Mouse (Mus musculus): ENCODE data around the gene Zdhhc20. TPM values are rescaled to one million over a fixed set of nuclear protein-coding genes. Genes with fewer than 3 reads are reported as not detected.

The Zdhhc20 gene
- polyA plus RNA-seq, 1 experiment from 2014 or later: 28.8 TPM

DNA sequence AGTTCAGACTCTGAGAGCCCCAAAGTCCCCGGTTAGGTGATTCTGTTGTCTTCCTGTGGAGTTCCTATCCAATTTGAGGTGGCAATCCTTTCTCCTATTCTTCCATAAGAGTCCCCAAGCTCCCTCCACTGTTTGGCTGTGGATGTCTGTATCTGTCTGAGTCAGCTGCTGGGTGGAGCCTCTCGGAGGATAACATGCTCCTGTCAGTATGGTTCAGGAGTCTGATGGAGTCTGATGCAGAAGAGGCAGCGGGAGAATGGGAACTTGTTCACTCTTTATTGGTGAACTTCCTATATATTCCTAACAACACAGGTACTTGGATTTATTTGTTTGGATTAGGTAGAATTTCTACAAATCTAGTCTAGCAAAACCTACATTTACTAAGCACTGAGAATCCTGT, 45.5 kb downstream of the Zdhhc20 start:
- no peak overlapping the region for H3K9ac ChIP-seq (ENCODE audit: low read depth, low read length)
- no peak overlapping the region for H3K4me2 ChIP-seq (replicated peaks; ENCODE audit: low read depth)
- H3K36me3 ChIP-seq (ENCODE audit: control insufficient read depth, insufficient read depth): peaks cover 34% of the 10 kb centered on the region
- H3K27ac ChIP-seq (ENCODE audit: low read depth, low read length): no peak overlapping the region
- no peaks in the 10 kb centered on the region for H3K27me3 ChIP-seq (replicated peaks; ENCODE audit: control insufficient read depth, insufficient read depth, low read length)
- WGBS: 88% methylated on average over 3 of the region's 3 CpGs
- no peak for ATAC-seq
- no peaks in the 10 kb centered on the region for H3K4me1 ChIP-seq (replicated peaks; ENCODE audit: control insufficient read depth, insufficient read depth, low read length)
- TF ChIP-seq CTCF (IDR thresholded peaks at IDR 0.05; ENCODE audit: low read depth): no peak
- no peaks in the 10 kb centered on the region for H3K9me3 ChIP-seq (ENCODE audit: control insufficient read depth)
- H3K4me3 ChIP-seq (ENCODE audit: low read depth, low read length): no peak overlapping the region

DNA sequence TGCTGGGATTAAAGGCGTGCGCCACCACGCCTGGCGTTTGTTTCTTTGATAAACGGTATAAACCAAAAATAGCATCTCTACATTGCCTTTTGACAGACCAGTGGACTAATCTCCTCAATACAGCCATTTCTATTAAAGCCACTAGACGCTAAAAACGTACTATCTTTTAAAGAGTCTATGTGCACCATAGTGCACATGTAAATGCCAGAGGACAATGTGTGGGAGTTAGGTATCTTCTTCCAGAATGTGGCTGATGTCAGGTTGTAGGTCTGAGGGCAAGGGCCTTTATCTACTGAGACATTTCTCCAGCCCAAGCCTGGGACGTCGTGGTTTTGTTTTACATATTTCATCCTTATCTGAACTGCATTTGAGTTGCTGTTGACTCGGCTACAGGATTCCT, 54.9 kb downstream of the Zdhhc20 start:
- Histone ChIP-seq H3K4me1 (replicated peaks; ENCODE audit: control insufficient read depth, insufficient read depth, low read length) (no peaks in the 10 kb centered on the region), H3K27me3 (replicated peaks; ENCODE audit: control insufficient read depth, insufficient read depth, low read length) (no peaks in the 10 kb centered on the region), H3K9ac (ENCODE audit: low read depth, low read length) (no peak overlapping the region), H3K27ac (ENCODE audit: low read depth, low read length) (no peak overlapping the region), H3K36me3 (ENCODE audit: control insufficient read depth, insufficient read depth) (peaks cover 31% of the 10 kb centered on the region), H3K4me3 (ENCODE audit: low read depth, low read length) (no peak overlapping the region), H3K4me2 (replicated peaks; ENCODE audit: low read depth) (no peak overlapping the region), H3K9me3 (ENCODE audit: control insufficient read depth) (no peaks in the 10 kb centered on the region)
- no peak for TF ChIP-seq CTCF (IDR thresholded peaks at IDR 0.05; ENCODE audit: low read depth)
- 89% methylated on average over 10 of the region's 10 CpGs for whole genome bisulfite sequencing
- ATAC-seq: no peak

DNA sequence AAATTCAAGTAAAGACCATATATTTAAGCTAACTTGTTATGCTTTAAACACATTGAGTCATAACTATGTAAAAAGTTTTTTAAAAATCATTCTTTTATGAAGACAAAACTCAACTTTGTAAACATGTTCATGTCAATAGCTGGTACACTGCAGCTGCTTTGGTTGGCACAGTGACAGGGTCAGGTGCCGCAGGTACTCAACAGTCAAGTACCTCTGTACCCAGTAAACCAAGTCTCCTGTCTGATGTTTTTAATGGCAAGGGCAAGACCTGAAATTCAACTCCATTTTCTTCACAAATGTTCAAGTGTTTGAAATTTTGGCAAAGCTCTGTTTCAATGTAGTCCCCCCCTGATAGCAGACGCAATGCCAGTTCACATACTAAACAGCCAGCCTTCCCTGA, 56.5 kb downstream of the Zdhhc20 start:
- Histone ChIP-seq H3K4me2 (replicated peaks; ENCODE audit: low read depth) (no peak overlapping the region), H3K36me3 (ENCODE audit: control insufficient read depth, insufficient read depth) (peaks cover 25% of the 10 kb centered on the region), H3K4me3 (ENCODE audit: low read depth, low read length) (no peak overlapping the region), H3K27me3 (replicated peaks; ENCODE audit: control insufficient read depth, insufficient read depth, low read length) (no peaks in the 10 kb centered on the region), H3K9ac (ENCODE audit: low read depth, low read length) (no peak overlapping the region), H3K9me3 (ENCODE audit: control insufficient read depth) (no peaks in the 10 kb centered on the region), H3K4me1 (replicated peaks; ENCODE audit: control insufficient read depth, insufficient read depth, low read length) (no peaks in the 10 kb centered on the region), H3K27ac (ENCODE audit: low read depth, low read length) (no peak overlapping the region)
- no peak for ATAC-seq
- WGBS: 93% methylated on average over 2 of the region's 2 CpGs
- no peak for TF ChIP-seq CTCF (IDR thresholded peaks at IDR 0.05; ENCODE audit: low read depth)

DNA sequence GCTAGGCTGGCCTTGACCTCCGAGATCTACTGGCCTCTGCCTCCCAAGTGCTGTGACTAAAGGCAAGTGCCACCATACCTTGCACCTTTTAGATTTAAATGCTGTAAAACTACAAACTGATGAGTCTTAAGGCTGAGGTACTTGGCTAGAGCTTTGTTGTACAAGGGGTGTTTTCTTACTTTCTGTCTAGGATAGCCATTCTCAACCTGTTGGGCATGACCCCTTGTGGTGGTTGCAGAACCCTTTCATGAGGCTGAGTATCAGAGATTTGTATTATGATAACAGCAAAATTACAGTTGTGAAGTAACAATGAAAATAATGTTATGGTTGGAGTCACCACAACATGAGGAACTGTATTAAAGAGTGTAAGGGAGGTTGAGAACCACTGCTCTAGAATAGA, 62.8 kb downstream of the Zdhhc20 start:
- Histone ChIP-seq H3K27me3 (replicated peaks; ENCODE audit: control insufficient read depth, insufficient read depth, low read length) (no peaks in the 10 kb centered on the region), H3K4me1 (replicated peaks; ENCODE audit: control insufficient read depth, insufficient read depth, low read length) (no peaks in the 10 kb centered on the region; the same call in 1 of the 2 replicates), H3K36me3 (ENCODE audit: control insufficient read depth, insufficient read depth) (0 out of 2 replicates have a peak, but pooled peaks cover 3% of the 10 kb centered on the region), H3K9ac (ENCODE audit: low read depth, low read length) (peak overlapping the region; percentile 70; the same call in 1 of the 2 replicates), H3K9me3 (ENCODE audit: control insufficient read depth) (no peaks in the 10 kb centered on the region), H3K4me2 (replicated peaks; ENCODE audit: low read depth) (peak overlapping the region; percentile 68), H3K4me3 (ENCODE audit: low read depth, low read length) (peak overlapping the region; percentile 68), H3K27ac (ENCODE audit: low read depth, low read length) (0 out of 2 replicates have a peak overlapping the region, but pooled peaks have one; percentile 88)
- 43% methylated on average over 1 of the region's 1 CpGs for WGBS
- ATAC-seq: no peak
- peak; percentile 30 for TF ChIP-seq CTCF (IDR thresholded peaks at IDR 0.05; ENCODE audit: low read depth)

DNA sequence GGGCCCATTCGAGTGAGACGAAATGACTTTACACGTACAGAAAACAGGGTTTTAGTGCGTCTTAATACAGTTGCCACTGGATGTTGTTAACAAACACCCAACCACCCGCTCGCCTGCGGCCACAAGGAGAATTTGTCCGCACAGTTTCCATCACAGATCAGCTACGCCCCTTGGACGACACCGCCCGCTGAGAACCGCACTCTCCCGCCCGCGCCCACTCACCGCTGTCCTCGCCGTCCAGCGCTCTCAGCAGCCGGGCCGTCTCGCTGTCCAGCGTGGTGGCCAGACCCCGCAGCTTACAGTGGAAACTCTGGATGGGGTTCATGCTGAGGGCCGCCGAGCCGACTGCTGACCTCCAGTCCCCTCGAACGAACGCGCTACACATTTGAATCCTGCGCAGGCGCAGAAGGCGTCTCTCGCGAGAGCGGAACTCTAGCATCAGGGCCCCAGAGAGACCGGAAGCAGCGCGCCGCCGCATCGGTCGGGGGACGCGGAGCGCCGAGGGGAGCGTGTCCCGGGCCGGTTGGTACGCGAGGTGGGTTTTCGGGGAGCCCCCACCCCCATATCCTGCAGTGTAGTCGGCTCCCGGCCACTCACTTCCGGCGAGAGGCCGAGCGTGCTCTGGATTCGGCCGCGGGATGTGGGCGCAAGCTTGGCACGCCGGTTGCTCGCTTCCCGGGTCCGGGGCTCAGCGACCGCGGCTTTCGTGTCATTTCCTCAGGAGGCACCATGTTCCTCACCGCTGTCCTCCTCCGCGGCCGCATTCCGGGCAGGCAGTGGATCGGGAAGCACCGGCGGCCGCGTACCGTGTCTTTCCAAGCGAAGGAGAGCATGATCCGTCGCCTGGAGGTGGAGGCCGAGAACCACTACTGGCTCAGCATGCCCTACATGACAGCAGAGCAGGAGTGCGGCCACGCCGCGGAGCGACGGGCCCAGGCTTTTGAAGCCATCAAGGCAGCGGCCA, 64.0 kb downstream of the Zdhhc20 start, which contains the start of the genes Ska3 and Mrpl57:
Ska3 (minus strand) TSS at position 398 of the 964 bp plus-strand sequence.
Mrpl57 (plus strand) TSS at position 447 of the 964 bp plus-strand sequence.
- no peaks in the 10 kb centered on the region; the same call in 1 of the 2 replicates for H3K4me1 ChIP-seq (replicated peaks; ENCODE audit: control insufficient read depth, insufficient read depth, low read length)
- no peaks in the 10 kb centered on the region for H3K9me3 ChIP-seq (ENCODE audit: control insufficient read depth)
- H3K36me3 ChIP-seq (ENCODE audit: control insufficient read depth, insufficient read depth): peaks cover 12% of the 10 kb centered on the region; the same call in 1 of the 2 replicates
- H3K27ac ChIP-seq (ENCODE audit: low read depth, low read length): peak within 1 kb of the TSS; percentile 88
- peak; percentile 91 for ATAC-seq
- under 1% methylated on average over 96 of the region's 96 CpGs for WGBS
- H3K9ac ChIP-seq (ENCODE audit: low read depth, low read length): peak within 1 kb of the TSS; percentile 70
- H3K4me2 ChIP-seq (replicated peaks; ENCODE audit: low read depth): peak within 1 kb of the TSS; percentile 68
- H3K4me3 ChIP-seq (ENCODE audit: low read depth, low read length): peak within 1 kb of the TSS; percentile 68
- H3K27me3 ChIP-seq (replicated peaks; ENCODE audit: control insufficient read depth, insufficient read depth, low read length): no peaks in the 10 kb centered on the region
- peak; percentile 41 for TF ChIP-seq CTCF (IDR thresholded peaks at IDR 0.05; ENCODE audit: low read depth)

DNA sequence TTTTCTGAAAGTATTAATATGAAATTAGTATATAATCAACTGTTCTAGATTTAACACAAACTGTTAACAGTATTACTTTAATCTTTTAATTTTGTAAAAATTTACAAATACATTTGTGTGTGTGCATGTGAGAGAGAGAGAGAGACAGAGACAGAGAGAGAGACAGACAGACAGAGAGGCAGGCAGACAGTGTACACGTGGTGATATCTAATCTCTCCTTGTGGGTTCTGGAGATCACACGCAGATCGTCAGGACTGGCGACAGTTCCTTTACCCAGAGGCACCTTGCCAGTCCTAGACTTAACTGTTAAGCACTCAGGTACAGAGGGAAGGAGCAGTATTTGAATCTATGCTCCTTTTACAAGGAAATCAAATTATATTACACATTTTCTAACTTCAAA, 69.2 kb downstream of the Zdhhc20 start:
- no peak overlapping the region for H3K4me3 ChIP-seq (ENCODE audit: low read depth, low read length)
- H3K27ac ChIP-seq (ENCODE audit: low read depth, low read length): no peak overlapping the region
- peaks cover 38% of the 10 kb centered on the region for H3K36me3 ChIP-seq (ENCODE audit: control insufficient read depth, insufficient read depth)
- no peaks in the 10 kb centered on the region for H3K27me3 ChIP-seq (replicated peaks; ENCODE audit: control insufficient read depth, insufficient read depth, low read length)
- TF ChIP-seq CTCF (IDR thresholded peaks at IDR 0.05; ENCODE audit: low read depth): no peak
- no peak overlapping the region for H3K9ac ChIP-seq (ENCODE audit: low read depth, low read length)
- H3K9me3 ChIP-seq (ENCODE audit: control insufficient read depth): no peaks in the 10 kb centered on the region
- ATAC-seq: no peak
- WGBS: 61% methylated on average over 4 of the region's 4 CpGs
- H3K4me2 ChIP-seq (replicated peaks; ENCODE audit: low read depth): no peak overlapping the region
- H3K4me1 ChIP-seq (replicated peaks; ENCODE audit: control insufficient read depth, insufficient read depth, low read length): no peaks in the 10 kb centered on the region
